Mouse (Mus musculus): Measurements from ENCODE around the gene Rbbp8nl.

Rbbp8nl gene

DNA sequence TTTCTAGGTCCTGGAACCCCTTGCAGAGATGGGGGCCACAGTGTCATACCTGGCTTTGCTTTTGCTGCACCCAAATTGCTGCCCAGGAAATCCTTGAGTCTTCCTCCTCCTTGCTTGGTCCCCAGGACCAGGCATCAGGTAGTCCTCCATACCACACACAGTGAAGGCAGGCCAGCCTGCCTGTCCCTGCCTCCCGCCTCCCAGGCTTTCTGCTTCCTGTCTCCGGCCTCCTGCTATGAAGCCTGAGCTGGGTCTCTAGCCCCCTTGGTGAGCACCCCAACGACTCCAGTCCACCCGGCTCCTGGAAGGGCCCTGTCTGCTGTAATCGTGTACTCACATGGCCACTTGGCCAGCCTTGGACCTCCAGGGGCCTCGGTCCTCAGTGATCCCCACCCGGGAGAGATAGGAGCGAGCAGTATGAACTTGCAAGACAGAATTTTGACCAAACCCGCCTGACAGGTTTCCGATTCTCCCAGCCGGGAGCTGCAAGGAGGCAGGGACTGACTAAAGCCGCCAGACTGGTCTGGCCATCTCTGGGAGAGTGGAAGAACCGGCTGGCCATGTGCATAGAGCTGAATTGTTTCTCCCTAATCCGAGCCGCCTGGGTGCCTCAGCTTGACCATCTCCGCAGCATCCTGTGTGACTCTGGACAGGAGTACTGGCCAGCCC is at the start of gene Rbbp8nl:
Rbbp8nl (minus strand) TSS at position 440 of the 669 bp plus-strand sequence.
- no peak for DNase-seq (ENCODE audit: low read depth, low spot score)

GRCm38 (mm10) chr2:180334551-180334986 is 44.9 kb upstream of the Rbbp8nl start, which contains the start of gene Gata5:
Gata5 (minus strand) TSS chr2:180334699.
- no peak for DNase-seq (ENCODE audit: low read depth, low spot score)

- DNase-seq (ENCODE audit: low read depth, low spot score): no peak
These were observed 44.3 kb upstream of the Rbbp8nl start for GRCm38 (mm10) chr2:180333778-180334550.

GRCm38 (mm10) chr2:180329466-180329865 is 39.8 kb upstream of the Rbbp8nl start:
- DNase-seq (ENCODE audit: low read depth, low spot score): no peak

DNA sequence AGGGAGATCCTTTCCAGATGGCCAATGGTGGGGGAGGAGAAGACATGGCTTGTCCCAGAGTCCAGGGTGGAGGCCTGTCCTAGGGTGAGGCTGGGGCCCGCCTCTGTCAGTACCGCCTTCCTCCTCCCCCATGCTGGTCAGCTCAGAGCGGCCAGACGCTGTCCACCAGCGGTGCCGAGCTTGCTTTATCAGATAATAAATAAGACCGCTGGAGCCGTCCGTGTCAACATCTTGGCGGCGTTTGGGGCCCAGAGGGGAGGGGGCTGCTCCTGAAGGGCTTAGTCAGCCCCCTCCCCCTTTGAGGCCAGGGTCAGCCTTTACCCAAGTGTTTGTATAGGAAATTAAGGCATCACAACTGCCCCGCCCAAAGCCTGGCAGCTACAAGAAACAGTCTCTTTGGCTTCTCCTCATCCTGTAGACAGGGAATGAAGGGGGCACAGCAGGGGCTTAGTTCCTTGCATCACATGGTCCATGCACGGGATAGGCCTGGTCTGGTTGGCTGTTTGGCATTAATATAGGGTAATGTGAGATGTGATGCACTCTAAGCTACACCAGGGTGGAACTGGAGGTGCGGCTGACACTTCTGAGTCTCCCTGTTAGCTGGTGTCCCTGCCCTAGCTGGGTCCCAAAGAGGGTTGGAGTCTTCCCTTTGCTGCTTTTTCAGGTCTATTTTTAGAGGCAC is 33.1 kb upstream of the Rbbp8nl start:
- no peak for DNase-seq (ENCODE audit: low read depth, low spot score)

- DNase-seq (ENCODE audit: low read depth, low spot score): no peak
These were observed 30.5 kb upstream of the Rbbp8nl start for GRCm38 (mm10) chr2:180320216-180320615.

GRCm38 (mm10) chr2:180317591-180317990 is 27.9 kb upstream of the Rbbp8nl start:
- DNase-seq (ENCODE audit: low read depth, low spot score): no peak

GRCm38 (mm10) chr2:180314292-180314691 is 24.6 kb upstream of the Rbbp8nl start:
- DNase-seq (ENCODE audit: low read depth, low spot score): no peak

- no peak for DNase-seq (ENCODE audit: low read depth, low spot score)
These were observed 21.5 kb upstream of the Rbbp8nl start for GRCm38 (mm10) chr2:180311147-180311546.

DNA sequence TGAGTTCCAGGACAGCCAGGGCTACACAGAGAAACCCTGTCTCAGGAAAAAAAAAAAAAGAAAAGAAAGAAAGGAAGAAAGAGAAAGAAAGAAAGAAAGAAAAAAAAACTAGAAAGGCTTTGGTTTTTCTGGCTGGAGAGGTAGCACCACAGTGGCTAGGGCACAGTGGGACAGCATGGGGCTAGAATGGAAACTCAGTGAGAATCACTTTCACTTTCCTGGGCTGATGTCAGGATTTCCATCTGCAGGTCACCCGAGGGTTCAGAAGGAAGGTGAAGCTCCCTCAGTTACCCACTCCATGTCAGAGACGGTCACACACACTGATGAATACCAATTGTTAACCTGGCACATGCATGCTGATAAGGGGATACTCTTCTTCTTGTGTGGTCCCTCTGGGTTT is 18.0 kb upstream of the Rbbp8nl start:
- DNase-seq (ENCODE audit: low read depth, low spot score): no peak

DNA sequence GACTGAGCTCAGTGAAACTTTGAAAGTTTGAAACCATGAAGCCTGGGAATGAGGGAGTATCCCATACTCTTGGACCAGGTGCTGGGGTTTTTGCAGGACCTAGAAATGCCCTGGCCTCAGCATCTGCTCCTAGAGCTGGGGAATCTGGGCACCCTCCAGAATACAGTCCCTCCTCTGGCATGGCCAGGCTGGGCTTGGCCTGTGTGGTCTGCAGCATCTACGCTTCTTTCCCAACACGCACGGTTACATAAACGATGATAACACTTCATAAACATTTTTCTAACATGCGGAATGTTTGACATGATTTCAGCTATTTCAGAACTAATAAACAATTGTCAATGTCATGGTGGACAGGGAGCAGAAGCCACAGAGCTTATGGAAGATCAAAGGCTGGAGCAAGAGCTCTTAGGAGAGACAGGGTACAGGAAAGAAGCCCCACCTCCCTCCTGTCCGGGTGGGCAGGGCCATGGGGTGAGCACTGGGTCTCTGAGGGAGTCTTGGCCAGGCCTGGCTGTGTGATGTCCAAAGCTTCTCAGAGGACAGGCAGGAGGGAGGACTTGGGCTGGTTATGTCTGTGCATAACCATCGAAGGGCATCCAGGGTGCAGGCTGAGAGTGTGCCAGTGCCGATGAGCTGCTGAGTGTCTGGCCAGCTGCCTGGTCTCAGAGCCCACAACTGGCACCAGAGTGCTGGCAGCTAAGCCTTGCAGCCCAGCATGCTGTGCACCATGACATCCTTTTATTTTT is 16.9 kb upstream of the Rbbp8nl start:
- no peak for DNase-seq (ENCODE audit: low read depth, low spot score)

DNA sequence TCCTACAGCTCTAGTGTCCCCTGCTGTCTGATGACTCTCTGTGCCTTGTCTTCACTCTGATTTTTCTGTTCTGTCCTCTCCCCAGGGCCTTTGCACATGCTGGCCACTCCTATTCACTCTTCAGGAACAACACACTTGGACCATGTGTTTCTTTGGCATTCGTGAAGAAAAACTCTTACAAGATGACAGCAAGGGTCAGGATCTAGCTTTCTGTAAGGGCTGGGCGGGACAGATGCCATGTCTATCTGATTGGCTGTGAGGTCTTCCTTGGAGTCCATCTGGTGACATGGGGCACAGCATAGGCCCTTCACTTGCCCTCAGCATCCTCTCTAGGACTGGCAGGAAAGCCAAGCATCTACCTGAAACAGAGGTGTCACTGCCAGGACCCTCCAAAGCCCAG is 16.3 kb upstream of the Rbbp8nl start:
- DNase-seq (ENCODE audit: low read depth, low spot score): no peak

DNA sequence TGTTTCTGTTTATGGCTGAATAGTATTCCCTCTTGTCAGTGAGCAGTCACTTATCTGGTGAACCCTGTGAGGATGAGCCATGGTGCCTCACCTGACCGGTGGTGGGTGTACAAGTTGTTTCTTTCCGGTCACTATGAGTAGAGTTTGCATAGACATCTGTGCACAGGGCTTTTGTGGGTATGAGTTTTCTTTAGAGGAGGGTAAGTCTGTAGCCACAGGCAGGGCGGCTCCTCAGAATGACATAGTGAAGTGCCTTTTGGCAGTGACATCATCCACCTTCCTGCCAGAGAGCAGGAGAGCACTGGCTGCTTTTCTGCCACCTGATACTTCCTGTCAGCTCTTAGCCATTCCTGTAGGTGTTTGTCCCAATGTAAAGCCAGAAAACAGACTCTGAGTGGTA is 15.8 kb upstream of the Rbbp8nl start:
- DNase-seq (ENCODE audit: low read depth, low spot score): no peak

DNA sequence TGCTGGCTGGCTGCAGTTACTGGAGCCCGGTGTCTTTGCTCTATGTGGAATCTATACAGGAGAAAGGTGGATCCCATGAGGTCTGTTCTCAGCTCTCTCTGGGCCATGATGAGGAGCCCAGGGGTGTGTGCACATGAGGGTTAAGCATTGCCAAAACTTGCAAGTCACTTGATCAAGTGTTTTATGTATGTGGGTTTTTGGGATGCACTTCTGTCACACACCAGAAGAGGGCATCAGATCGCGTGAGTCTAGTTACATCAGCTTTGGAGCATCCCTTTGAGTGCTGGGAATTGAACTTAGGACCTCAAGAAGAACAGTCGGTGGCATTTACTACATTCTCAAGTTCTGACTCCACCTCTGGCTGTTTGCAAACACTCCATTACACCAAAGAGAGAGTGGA is 14.9 kb upstream of the Rbbp8nl start:
- no peak for DNase-seq (ENCODE audit: low read depth, low spot score)

- no peak for DNase-seq (ENCODE audit: low read depth, low spot score)
These were observed 13.8 kb upstream of the Rbbp8nl start for GRCm38 (mm10) chr2:180303468-180303867.

DNA sequence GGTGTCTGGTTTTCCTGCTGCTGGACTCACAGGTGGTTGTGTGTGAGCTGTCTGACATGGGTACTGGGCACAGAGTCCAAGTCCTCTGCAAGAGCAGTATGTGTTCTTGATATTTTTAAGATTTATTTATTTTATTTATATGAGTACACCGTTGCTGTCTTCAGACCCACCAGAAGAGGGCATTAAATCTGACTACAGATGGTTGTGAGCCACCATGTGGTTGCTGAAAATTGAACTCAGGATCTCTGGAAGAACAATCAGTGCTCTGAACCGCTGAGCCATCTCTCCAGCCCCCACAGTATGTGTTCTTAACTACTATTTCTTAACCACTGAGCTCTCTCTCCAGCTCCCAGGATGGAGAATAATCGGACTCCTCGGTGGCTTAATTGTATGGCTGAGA is 12.5 kb upstream of the Rbbp8nl start:
- DNase-seq (ENCODE audit: low read depth, low spot score): no peak

GRCm38 (mm10) chr2:180300771-180301170 is 11.1 kb upstream of the Rbbp8nl start:
- DNase-seq (ENCODE audit: low read depth, low spot score): no peak

DNA sequence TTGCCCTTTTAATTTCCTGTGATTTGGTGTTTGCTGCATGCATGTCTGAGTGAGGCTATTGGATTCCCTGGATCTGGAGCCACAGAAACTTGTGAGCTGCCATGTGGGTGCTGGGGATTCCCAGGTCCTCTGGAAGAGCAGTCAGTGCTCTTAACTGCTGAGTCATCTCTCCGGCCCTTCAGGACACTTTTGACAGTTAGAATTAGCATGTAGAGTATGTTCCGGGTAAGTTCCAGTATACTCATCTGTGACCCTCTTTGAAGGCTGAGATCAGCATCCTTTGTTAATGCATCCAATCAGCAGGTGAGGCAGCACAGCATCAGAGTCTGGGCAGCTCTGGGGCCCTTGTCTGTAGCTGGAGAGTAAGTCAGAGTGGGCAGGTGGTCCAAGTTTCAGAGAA is 10.6 kb upstream of the Rbbp8nl start:
- no peak for DNase-seq (ENCODE audit: low read depth, low spot score)

DNA sequence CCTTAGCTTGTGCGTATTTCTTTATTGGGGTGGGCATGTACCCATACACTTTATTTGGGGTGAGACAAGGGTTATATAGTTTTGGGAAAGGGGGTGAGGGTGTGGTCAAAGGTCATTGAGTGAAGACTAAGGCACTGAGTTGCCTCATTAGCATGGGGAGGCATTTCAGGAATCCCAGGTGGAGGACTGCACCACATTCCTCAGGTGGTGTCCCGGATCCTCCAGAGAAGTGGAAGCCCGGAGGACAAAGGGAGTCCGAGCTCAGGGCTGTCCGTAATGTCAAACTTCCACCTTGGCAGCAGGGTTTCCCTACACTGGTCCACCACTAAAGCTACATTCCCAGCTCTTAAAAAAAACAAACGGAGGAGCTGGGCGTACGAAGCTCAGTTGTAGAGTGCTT is 3.2 kb upstream of the Rbbp8nl start:
- no peak for DNase-seq (ENCODE audit: low read depth, low spot score)

- DNase-seq (ENCODE audit: low read depth, low spot score): no peak
These were observed 2.3 kb upstream of the Rbbp8nl start for GRCm38 (mm10) chr2:180292026-180292425.

- DNase-seq (ENCODE audit: low read depth, low spot score): no peak
These were observed 1.9 kb upstream of the Rbbp8nl start for GRCm38 (mm10) chr2:180291566-180291965.

- no peak for DNase-seq (ENCODE audit: low read depth, low spot score)
These were observed 824 bp upstream of the Rbbp8nl start for GRCm38 (mm10) chr2:180290503-180290902.
